Mouse (Mus musculus) olfactory bulb, adult 2 months (tissue): ENCODE measurements around the gene Rras. TPM values are rescaled to one million over a fixed set of nuclear protein-coding genes. Genes with fewer than 3 reads are reported as not detected.

ENCODE experiments used
- H3K27ac ChIP-seq: fragments of 200-500 bp; 2 replicates; pipeline ENCODE4 v1.5.1; 2012; ENCODE audit warnings: low read depth, low read length; ENCODE audit not compliant: insufficient read depth
- H3K4me1 ChIP-seq: fragments of 200-500 bp; 2 replicates; pipeline ENCODE4 v1.6.1; 2012; ENCODE audit warnings: low read length; ENCODE audit not compliant: control insufficient read depth, insufficient read depth
- H3K4me3 ChIP-seq: fragments of 200-500 bp; 2 replicates; pipeline ENCODE4 v1.5.1; 2012; ENCODE audit warnings: mild to moderate bottlenecking, low read depth, low read length, moderate library complexity; ENCODE audit not compliant: insufficient read depth
- CTCF ChIP-seq: fragments of 200-500 bp; IDR thresholded peaks from 2 replicates; pipeline ENCODE4 v1.5.1; 2012; ENCODE audit warnings: low read depth, mild to moderate bottlenecking, low read length, moderate library complexity; ENCODE audit not compliant: insufficient read depth
- POLR2A ChIP-seq: fragments of 200-500 bp; IDR thresholded peaks from 2 replicates; pipeline ENCODE4 v1.6.1; 2012; ENCODE audit warnings: mild to moderate bottlenecking, low read depth, low read length, moderate library complexity; ENCODE audit not compliant: insufficient read depth
- WGBS: fragments of 180-500 bp; shearing (Covaris S2); methylation state at CpG from one replicate; pipeline ENCODE4 v1.1.7; 2018; 5-methylcytosine and 5-hydroxymethylcytosine counted together
- polyA plus RNA-seq: library from polyadenylated mRNA; stranded (reverse); fragments of >200 nt; gene quantifications from 2 replicates; pipeline ENCODE4 v1.2.4, GENCODE M21; 2012; ENCODE audit warnings: low replicate concordance; ENCODE audit not compliant: missing spikeins, insufficient read depth, insufficient read length

Rras gene
- polyA plus RNA-seq, 1 experiment = not detected

GRCm38 (mm10) chr7:45067190-45067999 is 49.6 kb downstream of the Rras start:
- no peak overlapping the region for H3K27ac ChIP-seq
- H3K4me1 ChIP-seq = peaks cover 2% of the 10 kb centered on the region; the same call in 1 of the 2 replicates
- H3K4me3 ChIP-seq = no peak overlapping the region
- 77% methylated on average over 4 of the region's 4 CpGs for WGBS
- TF ChIP-seq POLR2A (no peak), CTCF (0 out of 2 replicates have a peak, but pooled peaks have one; percentile 31)

- H3K4me1 ChIP-seq = peaks cover 1% of the 10 kb centered on the region; the same call in 1 of the 2 replicates
- no peak for TF ChIP-seq POLR2A
- 0 out of 2 replicates have a peak, but pooled peaks have one; percentile 15 for TF ChIP-seq CTCF
- WGBS = 27% methylated on average over 5 of the region's 5 CpGs
- no peak overlapping the region for H3K4me3 ChIP-seq
- H3K27ac ChIP-seq = no peak overlapping the region
Measured at GRCm38 (mm10) chr7:45068000-45068318, 50.2 kb downstream of the Rras start.

GRCm38 (mm10) chr7:45069671-45070070 is 51.9 kb downstream of the Rras start:
- Histone ChIP-seq H3K4me1 (no peaks in the 10 kb centered on the region; the same call in 1 of the 2 replicates), H3K4me3 (no peak overlapping the region), H3K27ac (no peak overlapping the region)
- TF ChIP-seq CTCF = no peak
- no peak for TF ChIP-seq POLR2A
- 80% methylated on average over 2 of the region's 2 CpGs for WGBS

Other genes starting within 250 kb of the Rras start
- not detected in 2 replicates for gene Nup62, start 201.9 kb upstream of the Rras start, polyA plus RNA-seq
- gene Il4i1, start 201.6 kb upstream of the Rras start, polyA plus RNA-seq = not detected in 2 replicates
- gene Atf5, start 201.3 kb upstream of the Rras start, polyA plus RNA-seq = not detected in 2 replicates
- gene Akt1s1, start 169.0 kb upstream of the Rras start, polyA plus RNA-seq = not detected in 2 replicates
- not detected in 2 replicates for gene Tbc1d17, start 168.9 kb upstream of the Rras start, polyA plus RNA-seq
- not detected in 2 replicates for gene Pnkp, start 160.8 kb upstream of the Rras start, polyA plus RNA-seq
- not detected in 2 replicates for gene Ptov1, start 148.2 kb upstream of the Rras start, polyA plus RNA-seq
- not detected in 2 replicates for gene Med25, start 125.2 kb upstream of the Rras start, polyA plus RNA-seq
- not detected in 2 replicates for gene Fuz, start 121.9 kb upstream of the Rras start, polyA plus RNA-seq
- not detected in 2 replicates for gene Ap2a1, start 88.5 kb upstream of the Rras start, polyA plus RNA-seq
- gene Tsks, start 74.8 kb upstream of the Rras start, polyA plus RNA-seq = not detected in 2 replicates
- not detected in 2 replicates for gene Cpt1c, start 43.1 kb upstream of the Rras start, polyA plus RNA-seq
- not detected in 2 replicates for gene Prmt1, start 31.4 kb upstream of the Rras start, polyA plus RNA-seq
- not detected in 2 replicates for gene Irf3, start 20.3 kb upstream of the Rras start, polyA plus RNA-seq
- not detected in 2 replicates for gene Bcl2l12, start 19.2 kb upstream of the Rras start, polyA plus RNA-seq
- not detected in 2 replicates for gene Scaf1, start 1.6 kb upstream of the Rras start, polyA plus RNA-seq
- gene Prr12, start 34.9 kb downstream of the Rras start, polyA plus RNA-seq = not detected in 2 replicates
- not detected in 2 replicates for gene Nosip, start 44.5 kb downstream of the Rras start, polyA plus RNA-seq
- gene Prrg2, start 44.7 kb downstream of the Rras start, polyA plus RNA-seq = not detected in 2 replicates
- gene Rcn3, start 74.3 kb downstream of the Rras start, polyA plus RNA-seq = not detected in 2 replicates
- not detected in 2 replicates for gene Fcgrt, start 85.9 kb downstream of the Rras start, polyA plus RNA-seq
- gene Rps11, start 106.5 kb downstream of the Rras start, polyA plus RNA-seq = 657 TPM in 1 of 2 replicates, not detected in the other
- 1,205 and 1,268 TPM in 2 replicates for gene Rpl13a, start 110.8 kb downstream of the Rras start, polyA plus RNA-seq
- not detected in 2 replicates for gene Gm45713, start 118.3 kb downstream of the Rras start, polyA plus RNA-seq
- not detected in 2 replicates for gene Flt3l, start 118.5 kb downstream of the Rras start, polyA plus RNA-seq
- gene Pih1d1, start 136.3 kb downstream of the Rras start, polyA plus RNA-seq = not detected in 2 replicates
- gene Aldh16a1, start 136.6 kb downstream of the Rras start, polyA plus RNA-seq = not detected in 2 replicates
- gene Slc17a7, start 146.0 kb downstream of the Rras start, polyA plus RNA-seq = not detected in 2 replicates
- not detected in 2 replicates for gene Gfy, start 161.6 kb downstream of the Rras start, polyA plus RNA-seq
- gene Pth2, start 163.0 kb downstream of the Rras start, polyA plus RNA-seq = not detected in 2 replicates
- gene Ccdc155, start 186.9 kb downstream of the Rras start, polyA plus RNA-seq = not detected in 2 replicates
- not detected in 2 replicates for gene Dkkl1, start 194.2 kb downstream of the Rras start, polyA plus RNA-seq
- gene Tead2, start 197.8 kb downstream of the Rras start, polyA plus RNA-seq = not detected in 2 replicates
- not detected in 2 replicates for gene Cd37, start 221.2 kb downstream of the Rras start, polyA plus RNA-seq
- gene Slc6a16, start 223.1 kb downstream of the Rras start, polyA plus RNA-seq = not detected in 2 replicates